Mouse (Mus musculus): ENCODE measurements around the gene Cxcl14. TPM values are rescaled to one million over a fixed set of nuclear protein-coding genes. Genes with fewer than 3 reads are reported as not detected.

The Cxcl14 gene
- polyA plus RNA-seq, 1 experiment = 0.43 TPM

DNA sequence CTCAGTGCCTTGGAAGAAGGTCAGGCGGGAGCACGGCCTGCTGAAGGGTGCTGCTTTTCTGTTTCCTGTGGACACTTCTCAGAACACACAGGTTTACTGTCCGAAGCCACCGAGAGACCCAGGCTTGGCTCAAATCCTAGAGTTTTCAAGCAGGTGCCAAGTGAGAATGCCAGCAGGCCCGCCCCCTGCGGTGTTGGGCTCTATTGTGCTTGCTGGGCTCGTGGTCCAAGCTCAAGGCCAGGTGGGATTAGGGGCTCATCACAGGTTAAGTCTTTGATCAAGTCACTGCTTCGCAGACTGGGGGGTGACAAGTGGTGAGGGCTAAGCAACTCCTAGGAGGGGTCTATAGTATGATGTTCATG, 289 bp upstream of the Cxcl14 start:
- Histone ChIP-seq H3K27ac (ENCODE audit: insufficient read depth, low read length) (no peak overlapping the region), H3K36me3 (ENCODE audit: control insufficient read depth, insufficient read depth, low read length) (no peaks in the 10 kb centered on the region), H3K4me3 (ENCODE audit: extremely low read depth, insufficient read depth, insufficient read length) (no peak overlapping the region), H3K27me3 (ENCODE audit: control insufficient read depth, insufficient read depth, low read length) (peaks cover 9% of the 10 kb centered on the region), H3K4me1 (ENCODE audit: control insufficient read depth, insufficient read depth, insufficient read length) (no peaks in the 10 kb centered on the region)
- WGBS = 15% methylated on average over 8 of the region's 8 CpGs
- no peak for TF ChIP-seq CTCF (IDR thresholded peaks at IDR 0.05; ENCODE audit: extremely low read depth, insufficient read depth, insufficient read length, insufficient replicate concordance)
- TF ChIP-seq POLR2A (IDR thresholded peaks at IDR 0.05; ENCODE audit: low read depth, low read length) = no peak
- DNase-seq (ENCODE audit: low read depth in 1 of 2, low spot score in 2 of 2) = no peak

DNA sequence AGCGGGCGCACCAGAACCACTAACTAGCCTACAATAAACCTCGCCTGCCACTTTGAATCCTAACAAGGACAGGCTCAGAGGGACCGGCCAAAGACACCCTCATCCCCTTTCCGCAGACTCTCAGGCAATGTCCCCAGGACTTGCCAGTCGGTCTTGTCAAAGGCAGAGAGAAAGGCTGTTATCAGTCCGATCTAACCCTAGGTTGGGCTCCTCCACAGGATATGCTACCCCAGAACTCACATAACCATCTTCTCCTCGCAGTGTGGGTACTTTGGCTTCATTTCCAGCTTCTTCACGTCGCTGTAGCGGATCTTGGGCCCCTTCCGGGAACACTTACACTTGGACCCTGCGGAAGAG, 787 bp downstream of the Cxcl14 start:
- no peak overlapping the region for H3K4me3 ChIP-seq (ENCODE audit: extremely low read depth, insufficient read depth, insufficient read length)
- H3K27ac ChIP-seq (ENCODE audit: insufficient read depth, low read length) = no peak overlapping the region
- H3K27me3 ChIP-seq (ENCODE audit: control insufficient read depth, insufficient read depth, low read length) = peaks cover 9% of the 10 kb centered on the region
- H3K36me3 ChIP-seq (ENCODE audit: control insufficient read depth, insufficient read depth, low read length) = no peaks in the 10 kb centered on the region
- no peak for TF ChIP-seq CTCF (IDR thresholded peaks at IDR 0.05; ENCODE audit: extremely low read depth, insufficient read depth, insufficient read length, insufficient replicate concordance)
- no peak for TF ChIP-seq POLR2A (IDR thresholded peaks at IDR 0.05; ENCODE audit: low read depth, low read length)
- no peaks in the 10 kb centered on the region for H3K4me1 ChIP-seq (ENCODE audit: control insufficient read depth, insufficient read depth, insufficient read length)
- WGBS = 6% methylated on average over 13 of the region's 13 CpGs
- DNase-seq (ENCODE audit: low read depth in 1 of 2, low spot score in 2 of 2) = no peak

DNA sequence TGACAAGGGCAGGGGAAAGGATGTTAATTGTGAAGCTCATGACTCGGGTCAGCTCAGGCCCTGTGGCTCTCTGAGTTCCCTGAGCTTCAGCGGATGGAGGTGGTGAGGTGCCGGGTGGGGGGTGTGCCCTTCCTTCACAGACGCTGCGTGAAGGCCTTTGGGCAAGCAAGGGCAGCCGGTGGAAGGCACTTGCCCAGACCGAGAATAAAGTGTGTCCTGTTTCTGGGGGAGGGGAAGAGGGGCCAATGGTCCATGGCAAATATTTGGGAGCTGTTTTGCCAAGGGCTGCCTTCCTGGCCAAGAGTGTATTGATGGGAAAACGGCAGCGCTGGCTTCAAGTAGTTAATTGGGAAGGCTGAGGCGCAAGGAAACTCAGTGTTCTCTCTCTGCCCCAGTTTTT, 1.4 kb downstream of the Cxcl14 start:
- 11% methylated on average over 10 of the region's 10 CpGs for WGBS
- no peak for DNase-seq (ENCODE audit: low read depth in 1 of 2, low spot score in 2 of 2)
- Histone ChIP-seq H3K27ac (ENCODE audit: insufficient read depth, low read length) (no peak overlapping the region), H3K4me1 (ENCODE audit: control insufficient read depth, insufficient read depth, insufficient read length) (no peaks in the 10 kb centered on the region), H3K27me3 (ENCODE audit: control insufficient read depth, insufficient read depth, low read length) (peaks cover 11% of the 10 kb centered on the region), H3K36me3 (ENCODE audit: control insufficient read depth, insufficient read depth, low read length) (no peaks in the 10 kb centered on the region), H3K4me3 (ENCODE audit: extremely low read depth, insufficient read depth, insufficient read length) (no peak overlapping the region)
- TF ChIP-seq POLR2A (IDR thresholded peaks at IDR 0.05; ENCODE audit: low read depth, low read length) (no peak), CTCF (IDR thresholded peaks at IDR 0.05; ENCODE audit: extremely low read depth, insufficient read depth, insufficient read length, insufficient replicate concordance) (no peak)

GRCm38 (mm10) chr13:56289998-56290397, 6.4 kb downstream of the Cxcl14 start:
- 80% methylated on average over 6 of the region's 6 CpGs for WGBS
- no peaks in the 10 kb centered on the region for H3K36me3 ChIP-seq (ENCODE audit: control insufficient read depth, insufficient read depth, low read length)
- no peaks in the 10 kb centered on the region for H3K4me1 ChIP-seq (ENCODE audit: control insufficient read depth, insufficient read depth, insufficient read length)
- DNase-seq (ENCODE audit: low read depth in 1 of 2, low spot score in 2 of 2) = no peak
- no peak overlapping the region for H3K27ac ChIP-seq (ENCODE audit: insufficient read depth, low read length)
- H3K4me3 ChIP-seq (ENCODE audit: extremely low read depth, insufficient read depth, insufficient read length) = no peak overlapping the region
- H3K27me3 ChIP-seq (ENCODE audit: control insufficient read depth, insufficient read depth, low read length) = 0 out of 2 replicates have a peak, but pooled peaks cover 1% of the 10 kb centered on the region
- TF ChIP-seq POLR2A (IDR thresholded peaks at IDR 0.05; ENCODE audit: low read depth, low read length) (no peak), CTCF (IDR thresholded peaks at IDR 0.05; ENCODE audit: extremely low read depth, insufficient read depth, insufficient read length, insufficient replicate concordance) (no peak)

DNA sequence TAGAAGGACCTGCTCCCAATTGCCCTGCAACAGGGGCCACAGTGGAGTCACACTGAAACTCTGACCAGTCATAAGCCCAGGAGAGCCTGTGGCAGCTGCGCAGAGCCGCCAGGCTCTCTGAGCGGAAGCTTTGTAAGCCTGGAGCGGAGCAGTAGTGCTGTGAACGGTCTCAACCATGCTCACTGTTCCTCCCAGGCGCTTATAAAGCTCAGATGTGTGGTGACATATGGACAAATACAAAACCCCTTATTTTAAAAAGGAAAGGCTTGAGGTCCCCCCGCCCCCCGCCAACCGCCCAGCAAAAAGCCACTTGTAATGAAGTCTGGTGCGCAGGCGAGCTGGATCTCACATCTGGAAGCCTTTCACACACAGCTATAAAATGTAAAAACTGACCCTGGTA, 7.1 kb downstream of the Cxcl14 start:
- no peak overlapping the region for H3K27ac ChIP-seq (ENCODE audit: insufficient read depth, low read length)
- H3K36me3 ChIP-seq (ENCODE audit: control insufficient read depth, insufficient read depth, low read length) = no peaks in the 10 kb centered on the region
- TF ChIP-seq POLR2A (IDR thresholded peaks at IDR 0.05; ENCODE audit: low read depth, low read length) (no peak), CTCF (IDR thresholded peaks at IDR 0.05; ENCODE audit: extremely low read depth, insufficient read depth, insufficient read length, insufficient replicate concordance) (no peak)
- H3K27me3 ChIP-seq (ENCODE audit: control insufficient read depth, insufficient read depth, low read length) = 0 out of 2 replicates have a peak, but pooled peaks cover 1% of the 10 kb centered on the region
- H3K4me3 ChIP-seq (ENCODE audit: extremely low read depth, insufficient read depth, insufficient read length) = no peak overlapping the region
- H3K4me1 ChIP-seq (ENCODE audit: control insufficient read depth, insufficient read depth, insufficient read length) = no peaks in the 10 kb centered on the region
- WGBS = 70% methylated on average over 11 of the region's 11 CpGs
- no peak for DNase-seq (ENCODE audit: low read depth in 1 of 2, low spot score in 2 of 2)

- no peak overlapping the region for H3K4me3 ChIP-seq (ENCODE audit: extremely low read depth, insufficient read depth, insufficient read length)
- no peak for TF ChIP-seq CTCF (IDR thresholded peaks at IDR 0.05; ENCODE audit: extremely low read depth, insufficient read depth, insufficient read length, insufficient replicate concordance)
- no peak for TF ChIP-seq POLR2A (IDR thresholded peaks at IDR 0.05; ENCODE audit: low read depth, low read length)
- no peak overlapping the region for H3K27ac ChIP-seq (ENCODE audit: insufficient read depth, low read length)
- H3K4me1 ChIP-seq (ENCODE audit: control insufficient read depth, insufficient read depth, insufficient read length) = no peaks in the 10 kb centered on the region
- no peak for DNase-seq (ENCODE audit: low read depth in 1 of 2, low spot score in 2 of 2)
- WGBS = 61% methylated on average over 4 of the region's 4 CpGs
- H3K27me3 ChIP-seq (ENCODE audit: control insufficient read depth, insufficient read depth, low read length) = 0 out of 2 replicates have a peak, but pooled peaks cover 1% of the 10 kb centered on the region
- no peaks in the 10 kb centered on the region for H3K36me3 ChIP-seq (ENCODE audit: control insufficient read depth, insufficient read depth, low read length)
These were observed 7.8 kb downstream of the Cxcl14 start for GRCm38 (mm10) chr13:56288601-56289000.

- WGBS = 86% methylated on average over 9 of the region's 9 CpGs
- H3K4me1 ChIP-seq (ENCODE audit: control insufficient read depth, insufficient read depth, insufficient read length) = no peaks in the 10 kb centered on the region
- DNase-seq (ENCODE audit: low read depth in 1 of 2, low spot score in 2 of 2) = no peak
- no peak overlapping the region for H3K27ac ChIP-seq (ENCODE audit: insufficient read depth, low read length)
- H3K36me3 ChIP-seq (ENCODE audit: control insufficient read depth, insufficient read depth, low read length) = no peaks in the 10 kb centered on the region
- TF ChIP-seq POLR2A (IDR thresholded peaks at IDR 0.05; ENCODE audit: low read depth, low read length) (no peak), CTCF (IDR thresholded peaks at IDR 0.05; ENCODE audit: extremely low read depth, insufficient read depth, insufficient read length, insufficient replicate concordance) (no peak)
- H3K4me3 ChIP-seq (ENCODE audit: extremely low read depth, insufficient read depth, insufficient read length) = no peak overlapping the region
- 0 out of 2 replicates have a peak, but pooled peaks cover 1% of the 10 kb centered on the region for H3K27me3 ChIP-seq (ENCODE audit: control insufficient read depth, insufficient read depth, low read length)
These were observed 9.3 kb downstream of the Cxcl14 start for GRCm38 (mm10) chr13:56287091-56287490.

Measured in spleen, adult 2 months (tissue).